Mouse (Mus musculus) c-Kit-negative CD71-positive TER-119-positive erythroid progenitor cells, embryonic 14.5 days (primary cell): Measurements from ENCODE around the gene Hsd11b1.
A peak's percentile ranks its signal among the peaks of the same experiment; 100 is the strongest.

Experiments used
- DNase-seq: peaks from one replicate; pipeline ENCODE4 v3.0.0-alpha.2; 2013; ENCODE audit warnings: low read depth, low spot score

Hsd11b1 gene

DNA sequence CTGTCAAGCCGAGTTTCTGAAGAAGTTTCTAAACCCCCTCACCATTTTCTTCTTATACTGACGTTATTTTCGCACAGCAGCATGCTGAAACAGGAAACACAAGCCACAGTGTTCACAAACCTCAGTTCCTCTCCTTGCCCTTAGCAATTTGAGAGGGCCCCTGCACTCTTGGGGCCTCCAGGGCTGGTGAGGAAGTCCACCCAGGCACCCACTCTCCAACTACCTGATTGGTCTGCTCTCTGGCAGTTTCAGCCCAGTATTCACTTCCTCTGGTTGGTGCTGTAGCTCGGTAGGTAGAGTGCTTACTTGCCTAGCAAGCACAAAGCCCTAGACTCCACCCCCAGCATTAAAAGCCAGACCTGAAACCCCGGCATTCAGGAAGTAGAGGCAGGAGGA is 62.5 kb downstream of the Hsd11b1 start, which contains the start of gene Traf3ip3:
Gene Traf3ip3, minus strand, starts transcription at position 321 of the 396 bp plus-strand sequence.
- no peak for DNase-seq

DNA sequence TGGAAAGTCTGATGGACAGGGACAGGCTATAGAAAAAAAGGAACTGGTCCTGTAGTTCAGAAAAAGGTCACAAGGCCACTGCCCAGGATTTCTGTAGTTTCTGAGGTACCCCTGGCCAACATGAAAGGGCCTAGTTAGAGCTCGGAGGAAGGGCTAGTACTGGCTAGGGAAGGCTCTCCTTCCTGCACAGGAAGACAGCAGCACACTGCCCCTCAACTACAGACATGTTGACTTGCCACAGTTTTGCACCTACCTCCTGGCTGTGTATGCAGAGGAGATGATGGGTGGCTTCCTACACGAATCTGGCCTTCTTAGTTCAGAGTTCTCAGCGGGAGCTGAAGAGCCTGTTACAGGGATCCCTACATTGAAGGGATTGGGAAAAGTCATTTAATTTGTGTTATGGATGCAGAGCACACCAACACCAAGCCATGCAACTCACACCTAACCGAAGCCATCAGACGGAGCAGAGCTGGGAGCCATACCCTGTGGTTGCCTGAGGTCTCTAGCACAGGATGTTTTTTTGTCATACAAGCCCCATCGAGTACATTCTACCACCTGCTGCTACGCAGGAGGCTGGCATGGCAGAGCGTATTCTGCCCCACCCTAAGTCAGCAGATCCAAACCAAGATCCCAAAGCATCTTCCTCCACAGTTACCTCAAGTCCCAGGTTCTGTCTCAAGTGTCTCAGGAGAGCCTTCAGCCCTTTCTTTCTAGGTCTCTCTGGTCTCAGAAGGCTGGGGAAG is 63.1 kb downstream of the Hsd11b1 start:
- DNase-seq: no peak

DNA sequence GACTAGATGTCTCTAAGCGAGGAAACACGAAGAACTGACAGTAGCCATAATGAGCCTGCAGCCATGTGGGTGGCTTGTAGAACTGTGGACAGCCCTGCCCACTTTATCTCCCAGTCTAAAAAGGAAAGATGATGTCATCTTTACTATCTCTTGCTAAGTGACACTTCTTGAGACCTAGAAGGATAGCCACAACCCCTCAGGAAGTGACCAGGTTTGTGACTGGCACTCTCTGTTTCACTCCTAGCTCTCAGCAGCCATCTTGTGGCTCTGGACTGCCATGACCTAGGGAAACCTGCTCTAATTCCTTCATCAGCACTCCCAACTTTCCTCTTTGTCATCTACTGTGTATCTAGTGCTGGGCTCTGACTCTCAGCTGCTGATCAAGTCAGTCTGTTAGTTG is 65.6 kb downstream of the Hsd11b1 start:
- no peak for DNase-seq

DNA sequence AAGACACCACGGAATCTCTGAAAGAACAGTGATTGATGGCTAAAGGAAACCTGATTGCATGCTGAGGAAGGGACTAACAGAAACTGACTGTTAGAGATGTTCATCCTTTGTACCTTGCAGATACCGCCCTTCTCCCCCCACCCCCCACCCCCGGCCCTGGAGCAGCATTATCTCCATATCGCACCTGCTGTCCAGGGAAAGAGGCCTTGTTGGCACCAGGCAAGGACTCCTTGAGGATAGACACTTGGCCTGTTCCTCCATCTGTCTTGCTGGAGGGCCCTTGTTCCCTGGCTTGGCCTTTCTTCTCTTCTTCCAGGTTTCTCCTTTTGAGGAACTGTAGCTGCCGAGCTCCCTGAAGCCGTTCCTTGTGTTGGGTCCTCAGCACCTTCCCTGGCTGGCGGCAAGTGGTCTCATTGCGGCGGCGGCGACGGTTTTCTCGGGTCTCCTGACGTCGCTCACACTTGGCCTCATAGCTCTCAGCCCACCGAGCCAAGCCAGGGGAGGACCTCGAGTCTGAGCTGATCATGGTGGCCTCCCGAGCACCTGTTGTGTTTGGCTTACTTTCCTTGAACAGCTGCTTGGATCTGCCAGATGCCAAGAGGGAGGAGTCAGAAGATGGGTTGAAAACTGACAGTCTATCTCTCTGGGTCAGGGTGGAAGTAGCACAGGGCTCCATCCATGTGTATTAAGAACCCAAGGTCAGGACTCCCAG is 66.2 kb downstream of the Hsd11b1 start:
- no peak for DNase-seq

DNA sequence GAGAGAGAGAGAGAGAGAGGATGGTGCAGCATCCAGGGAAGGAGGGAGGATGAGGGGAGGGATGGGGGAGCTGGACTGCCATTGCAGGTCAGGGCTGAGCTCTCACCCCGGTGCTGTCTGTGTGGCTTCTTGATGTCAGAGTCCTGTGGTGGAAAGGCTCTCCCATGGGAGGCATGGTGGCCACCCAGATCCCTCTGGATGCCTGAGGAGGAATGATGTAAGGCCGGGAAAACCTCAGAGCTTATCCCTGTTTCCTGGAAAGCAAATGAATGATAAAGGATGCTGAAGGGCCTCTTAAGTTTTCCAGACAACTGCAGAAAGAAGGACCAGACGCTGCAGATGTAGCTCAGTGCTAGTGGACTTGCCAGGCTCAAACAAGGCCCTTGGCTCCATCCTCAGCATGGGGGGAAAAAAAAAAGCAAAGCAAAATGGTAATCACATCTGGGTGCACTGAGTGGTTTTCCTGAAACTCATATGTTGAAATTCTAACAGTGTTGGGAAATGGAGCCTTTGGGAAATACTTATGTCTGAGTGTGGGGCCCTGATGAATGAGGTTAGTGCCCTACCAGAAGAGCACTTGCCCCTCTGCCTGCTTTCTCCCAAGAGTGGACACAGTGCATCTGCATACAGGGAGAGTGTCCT is 68.6 kb downstream of the Hsd11b1 start:
- DNase-seq: no peak

DNA sequence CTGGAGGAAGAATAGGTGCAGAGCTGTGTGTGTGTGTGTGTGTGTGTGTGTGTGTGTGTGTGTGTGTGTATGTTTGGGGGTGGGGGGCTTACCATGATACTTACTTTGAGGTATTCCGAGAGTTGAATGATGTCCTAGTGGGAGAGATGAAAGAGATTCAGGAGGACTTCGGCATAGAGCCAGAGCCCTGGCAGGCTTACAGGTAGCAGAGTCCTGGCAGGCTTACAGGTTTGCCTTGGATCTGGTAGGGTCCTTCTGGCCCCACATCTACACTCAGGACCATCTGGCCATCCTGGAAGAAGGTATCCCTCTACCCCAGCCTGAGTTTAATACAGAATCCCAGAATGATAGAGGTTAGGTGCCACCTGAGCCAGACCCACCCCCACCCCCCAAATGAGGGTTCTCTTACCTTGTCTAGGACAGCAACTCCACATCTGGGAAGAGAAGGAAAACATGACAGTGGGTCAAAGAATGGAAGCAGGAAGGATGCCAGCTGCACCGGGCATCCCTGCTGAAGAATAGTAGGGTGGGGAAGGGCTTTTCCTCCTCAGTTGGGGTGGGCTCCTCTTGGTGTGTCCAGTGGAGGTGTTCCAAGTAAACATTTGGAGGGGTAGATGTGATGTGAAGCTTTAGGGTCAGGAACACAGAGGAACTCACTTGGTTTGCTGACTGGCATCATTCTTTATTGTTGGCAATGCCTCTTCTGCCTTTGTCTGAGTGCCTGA is 69.3 kb downstream of the Hsd11b1 start:
- DNase-seq: no peak

DNA sequence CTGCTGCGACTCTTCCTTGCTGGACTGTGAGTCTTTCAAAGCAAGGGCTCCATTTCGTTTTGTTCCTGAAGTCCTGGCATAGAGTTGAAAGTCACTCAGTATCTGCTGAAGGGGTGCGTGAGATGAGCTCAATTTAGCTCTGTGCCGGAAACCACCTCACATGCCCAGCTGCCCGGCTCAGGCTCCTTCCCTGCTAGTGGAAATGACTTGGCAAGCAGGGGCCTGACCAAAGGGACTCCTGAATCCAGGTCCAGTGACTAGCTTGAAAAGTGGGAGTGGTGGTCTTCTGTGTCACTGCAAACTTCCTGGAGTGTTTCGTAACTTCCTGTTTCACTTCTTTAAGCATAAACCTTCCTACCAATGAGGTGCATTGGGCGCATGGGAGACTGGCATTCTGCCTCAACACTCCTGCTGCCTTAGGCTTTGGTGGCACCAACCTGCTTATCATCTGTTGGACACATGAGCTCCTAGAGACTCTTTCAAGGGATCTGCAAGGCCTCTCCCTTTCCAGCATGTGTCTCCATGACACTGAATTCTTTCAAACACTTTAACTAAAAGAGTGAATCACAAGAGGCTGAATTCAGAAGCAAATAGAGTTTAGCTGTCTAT is 72.1 kb downstream of the Hsd11b1 start:
- no peak for DNase-seq

DNA sequence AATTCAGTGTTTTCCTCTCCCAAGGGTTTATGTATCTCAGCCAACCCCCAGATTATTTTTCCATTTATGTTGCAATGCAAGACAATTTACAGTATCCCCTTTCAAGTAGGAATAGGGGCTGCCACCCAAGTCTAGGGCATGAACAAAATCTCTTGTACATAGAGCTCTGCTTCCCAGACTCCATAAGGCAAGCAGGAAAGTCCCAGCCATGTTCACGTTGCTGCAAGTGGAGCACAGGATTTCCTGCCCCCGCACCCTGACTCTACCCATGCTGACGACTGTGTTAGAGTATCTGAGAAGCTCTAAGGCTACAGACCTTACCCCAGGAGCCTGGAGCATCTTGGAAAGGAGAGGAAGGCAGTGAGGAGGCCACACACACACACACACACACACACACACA is 74.1 kb downstream of the Hsd11b1 start:
- DNase-seq: no peak

DNA sequence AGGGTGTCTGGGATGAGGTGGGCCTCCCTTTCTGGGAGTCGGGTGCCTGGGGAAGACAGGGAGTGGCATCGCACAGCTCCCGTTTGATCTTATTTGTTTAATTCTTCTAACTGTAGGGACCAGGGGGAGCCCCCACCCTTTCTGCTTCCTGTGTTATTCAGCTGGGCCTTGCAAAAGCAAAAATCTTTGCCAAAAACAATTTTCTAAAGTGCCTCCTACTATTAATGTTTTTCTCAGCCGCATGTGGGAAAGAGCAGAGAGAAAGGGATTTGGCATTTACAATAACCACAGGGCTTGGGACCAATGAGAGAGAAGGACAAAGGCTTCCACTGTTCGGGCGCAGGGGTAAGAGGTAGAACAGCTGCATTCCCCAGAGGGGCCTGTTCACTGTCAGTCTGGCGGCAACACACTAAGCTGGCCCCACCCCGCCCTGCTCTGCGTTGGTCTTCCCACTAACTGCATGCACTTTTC is 74.7 kb downstream of the Hsd11b1 start:
- DNase-seq: no peak

DNA sequence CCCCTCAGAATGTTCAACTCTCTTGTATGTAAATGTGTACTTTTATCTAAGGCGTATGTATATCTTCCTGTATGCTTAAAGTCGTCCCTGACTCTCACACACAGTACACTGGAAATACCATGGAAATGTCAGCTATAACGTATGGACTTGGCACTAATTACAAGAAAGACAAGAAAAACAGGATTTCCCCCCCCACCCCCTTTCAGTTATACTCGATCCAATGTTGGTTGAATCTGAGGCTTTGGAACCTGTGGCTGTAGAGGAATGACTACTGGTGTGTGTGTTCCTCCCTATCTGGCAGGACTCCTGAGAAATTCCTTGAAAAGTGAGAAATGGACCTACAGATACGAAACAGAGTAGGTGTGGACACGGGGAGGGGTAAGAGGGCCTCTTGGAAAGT is 75.6 kb downstream of the Hsd11b1 start:
- DNase-seq: no peak

DNA sequence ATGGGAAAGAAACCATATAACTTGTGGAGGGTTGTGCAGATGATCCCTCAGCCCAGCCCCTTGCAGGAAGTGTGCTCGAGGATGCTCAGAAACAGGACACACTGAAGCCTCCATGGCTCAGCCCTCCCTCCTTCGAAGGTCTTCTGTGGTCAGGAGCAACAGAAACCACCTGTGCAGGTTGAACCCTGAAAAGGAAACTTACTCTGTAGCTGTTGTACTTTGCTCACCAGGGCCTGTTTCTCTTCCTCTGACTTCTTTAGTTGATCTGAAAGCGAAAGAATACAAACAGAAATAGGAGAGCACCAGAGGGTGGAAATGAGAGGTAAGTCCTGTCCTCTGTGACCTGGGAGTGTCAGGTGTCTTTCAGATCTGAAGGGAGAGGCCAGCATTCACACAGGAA is 82.8 kb downstream of the Hsd11b1 start:
- no peak for DNase-seq

DNA sequence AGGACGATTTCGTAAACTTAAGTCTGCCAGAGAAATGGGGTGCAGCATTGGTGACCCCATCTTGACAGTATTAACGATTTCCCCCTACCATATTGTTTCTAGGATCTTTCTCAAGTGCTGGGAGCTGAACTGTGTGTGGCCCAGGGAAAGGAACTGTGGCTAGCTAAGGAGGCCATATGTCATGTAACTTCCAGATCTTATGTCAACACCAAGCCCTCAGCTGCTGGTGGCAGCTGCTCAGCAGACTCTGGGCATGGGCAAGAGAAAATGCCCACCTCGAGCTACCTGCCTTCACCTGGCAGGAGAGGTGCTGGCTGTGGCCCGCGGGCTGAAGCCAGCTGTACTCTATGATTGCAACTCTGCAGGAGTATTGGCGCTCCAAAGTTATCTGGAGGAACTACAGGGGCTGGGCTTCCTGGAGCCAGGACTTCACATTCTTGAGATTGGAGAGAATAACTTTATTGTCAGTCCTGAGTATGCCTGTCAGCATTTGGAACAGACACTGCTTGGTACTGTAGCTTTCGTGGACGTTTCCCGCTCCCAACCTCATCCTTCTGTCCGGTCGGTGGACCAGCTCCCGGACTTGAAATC is 89.6 kb downstream of the Hsd11b1 start:
- no peak for DNase-seq

DNA sequence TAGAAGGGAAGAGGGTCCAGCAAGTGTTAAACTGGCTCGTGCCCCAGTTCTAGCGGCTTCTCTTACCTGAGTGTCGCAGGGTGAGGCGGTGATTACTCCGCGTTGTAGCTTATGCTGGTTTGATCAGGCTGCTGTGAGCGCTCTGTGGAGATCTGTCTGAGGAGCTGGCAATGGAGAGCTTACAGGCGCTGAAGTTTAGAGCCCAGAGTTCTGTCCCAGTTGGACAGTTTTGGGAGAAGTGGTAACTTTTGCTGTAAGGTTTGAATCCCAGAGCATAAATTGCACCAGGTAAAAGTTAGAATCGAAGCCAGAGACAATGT is 90.1 kb downstream of the Hsd11b1 start:
- no peak for DNase-seq

DNA sequence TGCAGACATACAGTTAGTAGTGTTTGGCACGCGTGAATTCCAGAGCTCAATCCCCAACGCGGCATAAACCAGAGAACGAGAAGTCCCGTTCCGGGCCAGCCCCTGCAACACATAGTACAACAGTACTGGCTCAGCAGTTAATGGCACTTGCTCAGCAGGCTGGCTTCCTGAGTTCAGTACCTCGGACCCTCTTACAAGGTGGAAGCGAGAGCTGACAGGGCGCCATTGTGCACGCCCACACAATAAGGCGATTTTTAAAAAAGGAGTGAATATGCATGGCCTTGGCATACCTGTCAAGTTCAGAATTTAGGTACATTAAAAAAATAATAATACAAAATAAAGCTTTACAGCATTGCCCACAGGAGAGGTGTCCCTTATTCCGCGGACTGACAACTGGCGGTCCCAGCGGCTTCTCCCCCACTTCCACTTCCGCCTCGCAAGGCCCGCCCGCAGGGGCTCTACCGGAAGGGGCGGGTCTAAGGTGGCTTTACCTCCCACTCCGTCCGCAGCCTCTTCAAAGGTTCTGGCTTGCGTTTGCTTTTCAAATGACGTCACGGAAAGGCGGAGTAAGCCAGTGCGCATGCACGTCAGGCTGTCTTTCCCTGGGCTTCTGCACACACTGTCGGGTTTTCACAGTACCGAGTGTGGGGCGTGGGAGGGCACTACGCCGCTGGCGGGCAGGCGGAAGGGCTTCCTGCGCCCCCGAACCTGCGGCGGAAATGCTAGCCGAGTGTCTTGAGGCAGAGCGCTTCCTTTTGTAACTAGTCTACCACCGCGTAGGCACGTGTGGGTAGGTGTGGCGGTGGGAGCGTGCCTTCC is 90.7 kb downstream of the Hsd11b1 start:
- DNase-seq: peak; percentile 95
